Mouse (Mus musculus): ENCODE measurements around the gene Psip1. TPM values are rescaled to one million over a fixed set of nuclear protein-coding genes. Genes with fewer than 3 reads are reported as not detected.
"Not testable (repeated sequence)": the region's sequence is repeated elsewhere in the genome, so short reads cannot be mapped to it uniquely, and the experiment has no call there.

The Psip1 gene
- polyA plus RNA-seq, 1 experiment from 2014 or later, result 146 TPM

DNA sequence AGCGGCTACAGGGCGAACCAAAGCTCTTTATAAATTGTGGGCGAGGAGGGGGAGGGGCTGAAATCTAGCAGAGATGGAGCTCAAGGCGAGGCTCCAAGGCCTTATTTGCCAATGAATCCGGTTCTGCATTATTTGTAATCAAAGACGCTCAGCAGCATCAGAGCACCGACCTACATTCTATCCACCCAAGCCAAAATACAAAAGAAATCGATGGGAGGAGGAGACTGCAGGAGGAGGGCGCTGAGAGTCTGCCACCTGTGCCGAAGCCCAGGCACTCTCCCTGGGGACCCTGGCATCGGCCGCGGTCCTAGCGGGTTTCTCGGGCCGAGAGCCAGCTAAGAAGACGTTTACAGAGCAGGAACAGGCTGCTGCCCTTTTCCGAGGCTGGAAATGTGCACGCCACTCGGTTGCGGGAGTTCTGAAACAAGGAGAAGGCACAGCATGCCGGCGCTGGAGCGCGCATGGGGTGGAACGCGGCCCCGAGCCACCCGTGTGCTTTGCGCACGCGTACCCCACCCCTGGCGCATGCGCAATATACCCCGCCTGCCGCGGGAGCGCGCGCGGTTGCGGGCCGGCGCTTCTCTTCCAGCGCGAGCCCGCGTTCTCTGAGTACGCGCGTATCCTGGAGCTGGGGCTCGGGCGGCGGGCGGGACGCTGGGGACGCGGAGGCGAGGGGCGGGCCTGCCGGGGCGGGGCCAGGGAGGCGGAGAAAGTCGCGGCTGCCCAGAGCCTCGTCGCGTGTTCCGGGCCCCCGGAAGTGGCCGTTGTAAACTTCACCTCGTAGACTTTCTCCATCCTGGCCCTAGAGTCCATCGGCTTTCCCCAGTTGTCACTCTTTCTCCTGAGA, 38.8 kb upstream of the Psip1 start, which contains the start of gene Ccdc171:
TSS of gene Ccdc171 (plus strand) at position 703 of the 847 bp plus-strand sequence.
- H3K27ac ChIP-seq (replicated peaks; ENCODE audit: low read depth, low read length), result peak within 1 kb of the TSS; percentile 94
- under 1% methylated on average over 28 of the region's 73 CpGs for WGBS
- H3K27me3 ChIP-seq (replicated peaks; ENCODE audit: control insufficient read depth, insufficient read depth, low read length), result no peaks in the 10 kb centered on the region
- DNase-seq (ENCODE audit: low spot score) (peak; percentile 97), ATAC-seq (ENCODE audit: low read depth) (peak; percentile 93)
- no peaks in the 10 kb centered on the region for H3K36me3 ChIP-seq (ENCODE audit: control insufficient read depth, insufficient read depth, low read length)
- peak within 1 kb of the TSS; percentile 78 for H3K4me2 ChIP-seq (ENCODE audit: low read depth, low read length)
- peaks cover 3% of the 10 kb centered on the region; the same call in 1 of the 2 replicates for H3K4me1 ChIP-seq (ENCODE audit: control insufficient read depth, insufficient read depth, low read length)
- peak within 1 kb of the TSS; percentile 88 for H3K4me3 ChIP-seq (ENCODE audit: low read depth, low read length)
- H3K9ac ChIP-seq (ENCODE audit: low read depth, low read length), result peak within 1 kb of the TSS; percentile 79
- H3K9me3 ChIP-seq (ENCODE audit: control insufficient read depth, low read length), result no peaks in the 10 kb centered on the region

- DNase-seq (ENCODE audit: low spot score) (no peak), ATAC-seq (ENCODE audit: low read depth) (no peak)
- H3K4me1 ChIP-seq (ENCODE audit: control insufficient read depth, insufficient read depth, low read length), result peaks cover 3% of the 10 kb centered on the region; the same call in 1 of the 2 replicates
- peak overlapping the region; percentile 77 for H3K9ac ChIP-seq (ENCODE audit: low read depth, low read length)
- no peaks in the 10 kb centered on the region for H3K36me3 ChIP-seq (ENCODE audit: control insufficient read depth, insufficient read depth, low read length)
- peak overlapping the region; percentile 55 for H3K4me2 ChIP-seq (ENCODE audit: low read depth, low read length)
- peak overlapping the region; percentile 88 for H3K4me3 ChIP-seq (ENCODE audit: low read depth, low read length)
- H3K27ac ChIP-seq (replicated peaks; ENCODE audit: low read depth, low read length), result peak overlapping the region; percentile 94
- WGBS, result 8% methylated on average over 6 of the region's 6 CpGs
- H3K27me3 ChIP-seq (replicated peaks; ENCODE audit: control insufficient read depth, insufficient read depth, low read length), result no peaks in the 10 kb centered on the region
- H3K9me3 ChIP-seq (ENCODE audit: control insufficient read depth, low read length), result no peaks in the 10 kb centered on the region
Observed at GRCm38 (mm10) chr4:83524456-83524842, 38.2 kb upstream of the Psip1 start.

- peak; percentile 50 for DNase-seq (ENCODE audit: low spot score)
- Histone ChIP-seq H3K4me3 (ENCODE audit: low read depth, low read length) (no peak overlapping the region), H3K9ac (ENCODE audit: low read depth, low read length) (no peak overlapping the region), H3K36me3 (ENCODE audit: control insufficient read depth, insufficient read depth, low read length) (no peaks in the 10 kb centered on the region), H3K9me3 (ENCODE audit: control insufficient read depth, low read length) (no peaks in the 10 kb centered on the region), H3K4me1 (ENCODE audit: control insufficient read depth, insufficient read depth, low read length) (peaks cover 3% of the 10 kb centered on the region; the same call in 1 of the 2 replicates), H3K27me3 (replicated peaks; ENCODE audit: control insufficient read depth, insufficient read depth, low read length) (no peaks in the 10 kb centered on the region), H3K27ac (replicated peaks; ENCODE audit: low read depth, low read length) (no peak overlapping the region), H3K4me2 (ENCODE audit: low read depth, low read length) (no peak overlapping the region)
- WGBS, result 31% methylated on average over 5 of the region's 5 CpGs
- peak; percentile 26; the same call in 1 of the 2 replicates for ATAC-seq (ENCODE audit: low read depth)
Observed at GRCm38 (mm10) chr4:83522066-83522465, 35.8 kb upstream of the Psip1 start.

- no peaks in the 10 kb centered on the region for H3K27me3 ChIP-seq (replicated peaks; ENCODE audit: control insufficient read depth, insufficient read depth, low read length)
- H3K4me2 ChIP-seq (ENCODE audit: low read depth, low read length), result no peak overlapping the region
- no peaks in the 10 kb centered on the region for H3K36me3 ChIP-seq (ENCODE audit: control insufficient read depth, insufficient read depth, low read length)
- no peaks in the 10 kb centered on the region for H3K9me3 ChIP-seq (ENCODE audit: control insufficient read depth, low read length)
- WGBS, result 88% methylated on average over 4 of the region's 4 CpGs
- no peak overlapping the region for H3K27ac ChIP-seq (replicated peaks; ENCODE audit: low read depth, low read length)
- H3K9ac ChIP-seq (ENCODE audit: low read depth, low read length), result no peak overlapping the region
- ATAC-seq (ENCODE audit: low read depth) (no peak), DNase-seq (ENCODE audit: low spot score) (no peak)
- H3K4me3 ChIP-seq (ENCODE audit: low read depth, low read length), result no peak overlapping the region
- no peaks in the 10 kb centered on the region for H3K4me1 ChIP-seq (ENCODE audit: control insufficient read depth, insufficient read depth, low read length)
Observed at GRCm38 (mm10) chr4:83520308-83520707, 34.0 kb upstream of the Psip1 start.

- H3K4me2 ChIP-seq (ENCODE audit: low read depth, low read length), result no peak overlapping the region
- peak; percentile 30 for DNase-seq (ENCODE audit: low spot score)
- H3K27ac ChIP-seq (replicated peaks; ENCODE audit: low read depth, low read length), result no peak overlapping the region
- no peaks in the 10 kb centered on the region for H3K9me3 ChIP-seq (ENCODE audit: control insufficient read depth, low read length)
- H3K4me3 ChIP-seq (ENCODE audit: low read depth, low read length), result no peak overlapping the region
- no peaks in the 10 kb centered on the region for H3K4me1 ChIP-seq (ENCODE audit: control insufficient read depth, insufficient read depth, low read length)
- no peaks in the 10 kb centered on the region for H3K36me3 ChIP-seq (ENCODE audit: control insufficient read depth, insufficient read depth, low read length)
- H3K27me3 ChIP-seq (replicated peaks; ENCODE audit: control insufficient read depth, insufficient read depth, low read length), result no peaks in the 10 kb centered on the region
- no peak overlapping the region for H3K9ac ChIP-seq (ENCODE audit: low read depth, low read length)
- ATAC-seq (ENCODE audit: low read depth), result no peak
Observed at GRCm38 (mm10) chr4:83519807-83520206, 33.5 kb upstream of the Psip1 start.

DNA sequence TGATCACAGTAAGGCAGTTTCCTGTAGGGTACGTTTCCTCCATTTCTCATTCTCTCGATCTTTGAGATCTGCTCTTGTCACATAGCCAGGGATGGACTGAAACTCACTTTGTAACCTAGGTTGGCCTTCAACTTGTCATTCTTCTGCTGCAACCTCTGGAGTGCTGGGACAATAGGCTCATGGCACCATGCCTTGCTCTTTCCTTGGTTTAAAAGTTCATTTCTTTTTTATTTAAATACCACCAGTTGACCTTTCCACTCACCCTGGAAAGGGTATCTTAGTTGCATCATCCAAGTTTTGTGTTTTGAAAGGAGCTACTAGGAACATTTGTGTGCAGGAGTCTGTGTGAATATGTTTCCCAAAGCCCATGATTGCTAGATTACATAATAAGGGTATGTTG, 32.9 kb upstream of the Psip1 start:
- no peaks in the 10 kb centered on the region for H3K27me3 ChIP-seq (replicated peaks; ENCODE audit: control insufficient read depth, insufficient read depth, low read length)
- no peak overlapping the region for H3K4me2 ChIP-seq (ENCODE audit: low read depth, low read length)
- H3K27ac ChIP-seq (replicated peaks; ENCODE audit: low read depth, low read length), result no peak overlapping the region
- WGBS, result 81% methylated on average over 2 of the region's 2 CpGs
- H3K9ac ChIP-seq (ENCODE audit: low read depth, low read length), result no peak overlapping the region
- no peaks in the 10 kb centered on the region for H3K36me3 ChIP-seq (ENCODE audit: control insufficient read depth, insufficient read depth, low read length)
- ATAC-seq (ENCODE audit: low read depth) (no peak), DNase-seq (ENCODE audit: low spot score) (no peak)
- no peaks in the 10 kb centered on the region for H3K9me3 ChIP-seq (ENCODE audit: control insufficient read depth, low read length)
- no peak overlapping the region for H3K4me3 ChIP-seq (ENCODE audit: low read depth, low read length)
- H3K4me1 ChIP-seq (ENCODE audit: control insufficient read depth, insufficient read depth, low read length), result no peaks in the 10 kb centered on the region

DNA sequence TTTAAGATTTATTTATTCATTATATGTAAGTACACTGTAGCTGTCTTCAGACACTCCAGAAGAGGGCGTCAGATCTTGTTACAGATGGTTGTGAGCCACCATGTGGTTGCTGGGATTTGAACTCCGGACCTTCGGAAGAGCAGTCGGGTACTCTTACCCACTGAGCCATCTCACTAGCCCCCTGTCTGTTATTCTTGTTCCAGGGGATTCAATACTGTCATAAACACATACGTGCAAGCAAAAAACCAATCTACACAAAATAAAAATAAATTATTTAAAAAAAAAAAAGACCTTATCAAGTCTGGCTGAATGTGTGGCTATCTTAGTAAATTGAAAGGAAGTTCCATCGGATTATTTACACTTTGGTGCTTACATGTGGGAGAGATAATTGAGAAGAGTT, 29.9 kb upstream of the Psip1 start:
- not testable (repeated sequence) for H3K27ac ChIP-seq (replicated peaks; ENCODE audit: low read depth, low read length); H3K4me1 ChIP-seq (ENCODE audit: control insufficient read depth, insufficient read depth, low read length); H3K4me2 ChIP-seq (ENCODE audit: low read depth, low read length); H3K9me3 ChIP-seq (ENCODE audit: control insufficient read depth, low read length); H3K9ac ChIP-seq (ENCODE audit: low read depth, low read length); ATAC-seq (ENCODE audit: low read depth); H3K4me3 ChIP-seq (ENCODE audit: low read depth, low read length); DNase-seq (ENCODE audit: low spot score); H3K36me3 ChIP-seq (ENCODE audit: control insufficient read depth, insufficient read depth, low read length); H3K27me3 ChIP-seq (replicated peaks; ENCODE audit: control insufficient read depth, insufficient read depth, low read length)
- 92% methylated on average over 5 of the region's 6 CpGs for WGBS

- H3K4me2 ChIP-seq (ENCODE audit: low read depth, low read length), result no peak overlapping the region
- no peaks in the 10 kb centered on the region for H3K27me3 ChIP-seq (replicated peaks; ENCODE audit: control insufficient read depth, insufficient read depth, low read length)
- 85% methylated on average over 10 of the region's 10 CpGs for WGBS
- DNase-seq (ENCODE audit: low spot score) (peak; percentile 54), ATAC-seq (ENCODE audit: low read depth) (no peak)
- no peak overlapping the region for H3K27ac ChIP-seq (replicated peaks; ENCODE audit: low read depth, low read length)
- H3K9me3 ChIP-seq (ENCODE audit: control insufficient read depth, low read length), result no peaks in the 10 kb centered on the region
- H3K4me1 ChIP-seq (ENCODE audit: control insufficient read depth, insufficient read depth, low read length), result no peaks in the 10 kb centered on the region
- H3K36me3 ChIP-seq (ENCODE audit: control insufficient read depth, insufficient read depth, low read length), result no peaks in the 10 kb centered on the region
- no peak overlapping the region for H3K9ac ChIP-seq (ENCODE audit: low read depth, low read length)
- H3K4me3 ChIP-seq (ENCODE audit: low read depth, low read length), result no peak overlapping the region
Observed at GRCm38 (mm10) chr4:83514976-83515669, 28.9 kb upstream of the Psip1 start.

All from embryonic facial prominence, embryonic 14.5 days (tissue).